Mouse (Mus musculus) liver, adult 2 months (tissue): Measurements from ENCODE around the gene Ttc7.

ENCODE experiments used
- CTCF ChIP-seq: fragments of 200-500 bp; IDR thresholded peaks from 2 replicates; pipeline ENCODE4 v1.5.1; 2011; ENCODE audit warnings: low read depth, low read length, control low read depth
- POLR2A ChIP-seq: fragments of 200-500 bp; IDR thresholded peaks from 2 replicates; pipeline ENCODE4 v1.6.1; 2011; ENCODE audit warnings: low read length, control low read depth; ENCODE audit not compliant: insufficient read depth; ENCODE audit errors: extremely low read depth

- TF ChIP-seq POLR2A (no peak), CTCF (no peak)
Measured at GRCm38 (mm10) chr17:87405576-87405975, 122.9 kb downstream of the Ttc7 start.
